Mouse (Mus musculus) heart, adult 2 months (tissue): ENCODE results near the gene Hoxc10. TPM values are rescaled to one million over a fixed set of nuclear protein-coding genes. Genes with fewer than 3 reads are reported as not detected.

ENCODE experiments used
- DNase-seq, 2 experiments: peaks; one replicate each; pipeline ENCODE4 v3.0.0; 2021
- H3K27ac ChIP-seq: fragments of 200-600 bp; 2 replicates; pipeline ENCODE4 v1.8.1; 2022
- H3K27me3 ChIP-seq: fragments of 200-500 bp; 2 replicates; pipeline ENCODE4 v1.6.1; 2012; ENCODE audit warnings: mild to moderate bottlenecking, low read length, inconsistent platforms, mixed read lengths; ENCODE audit not compliant: control insufficient read depth, insufficient read depth
- H3K36me3 ChIP-seq: fragments of 200-500 bp; 2 replicates; pipeline ENCODE4 v1.6.1; 2012; ENCODE audit warnings: low read length, inconsistent platforms; ENCODE audit not compliant: control insufficient read depth, insufficient read depth
- H3K4me1 ChIP-seq: fragments of 200-500 bp; 2 replicates; pipeline ENCODE4 v1.6.1; 2011; ENCODE audit warnings: low read length; ENCODE audit not compliant: control insufficient read depth, insufficient read depth
- H3K4me3 ChIP-seq: fragments of 200-600 bp; 2 replicates; pipeline ENCODE4 v1.8.1; 2022
- H3K79me2 ChIP-seq: fragments of 200-500 bp; replicated peaks from 2 replicates; pipeline ENCODE4 v1.6.1; 2012; ENCODE audit warnings: mild to moderate bottlenecking, inconsistent platforms, low read length, moderate library complexity, mixed read lengths; ENCODE audit not compliant: control insufficient read depth, insufficient read depth
- H3K9ac ChIP-seq: fragments of 200-500 bp; 2 replicates; pipeline ENCODE4 v1.6.1; 2012; ENCODE audit warnings: low read depth, mild to moderate bottlenecking, control low read depth, inconsistent platforms, low read length, mixed read lengths
- CTCF ChIP-seq: fragments of 200-600 bp; IDR thresholded peaks from 2 replicates; pipeline ENCODE4 v1.8.1; 2022; ENCODE audit warnings: antibody characterized with exemption, mild to moderate bottlenecking, moderate library complexity
- EP300 ChIP-seq: fragments of 200-500 bp; IDR thresholded peaks from 2 replicates; pipeline ENCODE4 v1.6.1; 2011; ENCODE audit warnings: low read depth, low read length, control low read depth; ENCODE audit not compliant: insufficient read depth
- POLR2A ChIP-seq: fragments of 200-500 bp; IDR thresholded peaks from 2 replicates; pipeline ENCODE4 v1.6.1; 2011; ENCODE audit warnings: mild to moderate bottlenecking, low read depth, low read length, control low read depth; ENCODE audit not compliant: insufficient read depth
- WGBS: fragments of 180-500 bp; shearing (Covaris S2); methylation state at CpG from one replicate; pipeline ENCODE4 v1.1.7; 2018; 5-methylcytosine and 5-hydroxymethylcytosine counted together
- intact Hi-C: fragments of 180-260 bp; cut with DNase I; formaldehyde crosslinking; loops from one replicate; pipeline ENCODE4 v1.15.1; 2025
- polyA plus RNA-seq: library from polyadenylated mRNA; depleted of rRNA; stranded (reverse); fragments of >200 nt; gene quantifications from 2 replicates; pipeline ENCODE4 v1.2.3, GENCODE M21; 2012
- total RNA-seq, 2 experiments: library from RNA; stranded (reverse); gene quantifications; 2 replicates each; pipeline ENCODE4 v1.2.3; 2021

Gene Hoxc10
- total and polyA plus RNA-seq, 3 experiments: not detected

DNA sequence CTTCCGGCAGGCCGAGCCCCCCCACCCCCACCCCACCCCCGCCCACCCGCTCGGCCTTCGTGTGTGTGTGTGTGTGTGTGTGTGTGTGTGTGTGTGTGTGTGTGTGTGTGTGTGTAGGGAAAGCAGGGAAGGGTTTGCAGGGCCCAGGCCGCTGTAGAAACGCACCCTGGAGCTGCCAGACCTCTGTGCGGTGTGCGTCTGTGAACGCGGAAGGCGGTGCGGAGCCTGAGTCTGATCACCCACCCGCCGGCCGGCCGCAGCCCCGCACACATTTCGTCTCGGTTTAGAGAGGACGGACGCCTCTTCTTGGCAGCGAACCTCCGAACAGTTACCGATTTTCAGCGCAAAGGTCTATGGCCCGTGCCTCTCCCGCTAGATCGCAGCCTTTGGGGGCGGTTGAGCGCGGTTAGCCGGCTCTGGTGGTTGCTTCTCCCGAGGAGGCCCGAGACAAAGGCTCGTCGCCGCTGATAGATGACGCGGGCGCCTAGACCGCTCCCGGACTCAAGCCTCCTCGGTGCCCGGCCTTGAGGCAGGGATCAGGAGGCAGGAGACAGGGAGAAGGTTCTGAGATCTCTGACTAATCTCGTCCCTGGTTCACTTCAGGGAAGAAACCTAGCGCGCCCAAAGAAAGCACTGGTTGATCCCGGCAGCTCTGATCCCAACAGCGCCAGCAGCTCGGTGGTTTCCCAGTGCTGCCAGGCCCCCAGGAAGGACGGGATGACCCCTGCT, 23.7 kb upstream of the Hoxc10 start:
- 2% methylated on average over 53 of the region's 53 CpGs for WGBS
- peak; percentile 17; the same call in 1 of the 2 replicates for TF ChIP-seq CTCF
- TF ChIP-seq EP300: no peak
- no peak for TF ChIP-seq POLR2A
- Histone ChIP-seq H3K27ac (no peak overlapping the region), H3K4me1 (no peaks in the 10 kb centered on the region), H3K9ac (no peak overlapping the region), H3K79me2 (no peaks in the 10 kb centered on the region), H3K36me3 (no peaks in the 10 kb centered on the region), H3K27me3 (peaks cover 36% of the 10 kb centered on the region), H3K4me3 (no peak overlapping the region)
- no peak for DNase-seq
- intact Hi-C loops: no loop called here

DNA sequence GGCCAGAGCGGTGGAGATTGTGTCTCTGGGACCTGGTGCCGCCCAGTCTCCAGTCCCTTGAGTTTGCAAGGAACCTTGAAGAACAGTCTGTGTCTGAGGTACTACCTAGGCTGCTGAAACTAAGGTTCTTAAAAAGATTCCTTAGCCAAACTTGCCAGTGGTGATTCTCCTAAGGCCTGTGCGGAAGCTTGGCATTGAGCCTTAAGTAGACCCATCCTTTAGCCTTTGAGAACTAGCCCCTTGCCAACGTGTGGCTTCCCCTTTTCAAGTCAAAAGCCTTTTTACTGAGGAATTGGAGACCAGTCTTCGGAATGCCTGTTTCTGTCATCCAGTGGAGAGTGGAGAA, 23.2 kb upstream of the Hoxc10 start:
- no peak for DNase-seq
- intact Hi-C loops: no loop called here
- no peaks in the 10 kb centered on the region for H3K36me3 ChIP-seq
- TF ChIP-seq POLR2A (no peak), CTCF (no peak), EP300 (no peak)
- 8% methylated on average over 5 of the region's 5 CpGs for WGBS
- H3K4me3 ChIP-seq: no peak overlapping the region
- no peak overlapping the region for H3K9ac ChIP-seq
- H3K79me2 ChIP-seq: no peaks in the 10 kb centered on the region
- H3K4me1 ChIP-seq: no peaks in the 10 kb centered on the region
- H3K27me3 ChIP-seq: peaks cover 36% of the 10 kb centered on the region
- no peak overlapping the region for H3K27ac ChIP-seq

DNA sequence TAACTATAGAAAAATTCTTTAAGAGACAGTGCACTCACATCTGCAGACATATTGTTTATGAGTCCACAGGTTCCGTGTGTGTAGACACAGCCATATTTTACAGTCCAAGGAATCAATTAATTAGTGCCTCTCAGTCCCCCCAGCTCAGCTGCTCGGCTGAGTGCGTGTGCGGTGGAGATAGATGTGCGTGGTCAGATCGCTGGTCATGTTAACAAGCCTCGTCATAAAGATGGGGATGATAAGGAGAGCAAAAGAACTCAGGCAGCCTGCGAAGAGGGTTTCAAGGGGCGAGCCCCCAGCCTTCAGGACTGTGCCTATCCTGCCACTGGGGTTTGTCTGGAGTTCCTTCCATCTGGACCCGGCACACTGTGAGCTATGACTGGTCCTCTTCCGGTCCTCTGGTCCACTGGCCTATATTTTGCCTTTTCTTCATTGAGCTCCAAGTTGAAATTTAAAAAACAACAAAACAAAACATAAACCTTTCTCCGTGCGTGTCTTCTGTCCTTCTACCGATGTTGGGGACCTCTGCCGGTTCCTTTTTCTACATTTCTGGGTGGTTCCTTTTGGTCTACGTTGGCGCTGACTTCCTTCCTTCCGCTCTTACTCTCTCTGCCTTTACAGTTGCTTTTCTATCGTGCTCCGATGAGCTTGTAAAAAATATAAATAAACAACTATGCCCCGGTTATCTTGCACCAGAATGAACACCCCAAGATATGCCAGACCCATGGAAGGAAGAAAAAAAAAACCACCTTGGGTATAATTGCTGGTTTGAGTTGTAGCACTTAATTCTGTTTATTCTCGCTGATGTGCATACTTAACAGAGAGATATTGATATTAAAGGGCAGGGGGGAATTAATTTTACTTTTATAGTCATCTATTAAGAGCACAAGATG, 21.2 kb upstream of the Hoxc10 start:
- no peaks in the 10 kb centered on the region for H3K4me1 ChIP-seq
- H3K9ac ChIP-seq: no peak overlapping the region
- TF ChIP-seq POLR2A (no peak), CTCF (no peak), EP300 (no peak)
- no peaks in the 10 kb centered on the region for H3K36me3 ChIP-seq
- no peak for DNase-seq
- intact Hi-C loops: no loop called here
- no peaks in the 10 kb centered on the region for H3K79me2 ChIP-seq
- no peak overlapping the region for H3K4me3 ChIP-seq
- peaks cover 29% of the 10 kb centered on the region for H3K27me3 ChIP-seq
- 19% methylated on average over 22 of the region's 22 CpGs for WGBS
- no peak overlapping the region for H3K27ac ChIP-seq

- no peaks in the 10 kb centered on the region for H3K36me3 ChIP-seq
- no peak overlapping the region for H3K4me3 ChIP-seq
- no peaks in the 10 kb centered on the region for H3K79me2 ChIP-seq
- TF ChIP-seq EP300 (no peak), CTCF (no peak), POLR2A (no peak)
- peaks cover 32% of the 10 kb centered on the region for H3K27me3 ChIP-seq
- no peak for DNase-seq
- intact Hi-C loops: no loop called here
- no peak overlapping the region for H3K27ac ChIP-seq
- WGBS: 4% methylated on average over 9 of the region's 9 CpGs
- no peak overlapping the region for H3K9ac ChIP-seq
- H3K4me1 ChIP-seq: no peaks in the 10 kb centered on the region
Measured at GRCm38 (mm10) chr15:102947276-102947675, 19.3 kb upstream of the Hoxc10 start.

- 13% methylated on average over 2 of the region's 2 CpGs for WGBS
- DNase-seq: no peak
- Histone ChIP-seq H3K27me3 (peaks cover 26% of the 10 kb centered on the region), H3K4me1 (no peaks in the 10 kb centered on the region), H3K79me2 (no peaks in the 10 kb centered on the region), H3K9ac (no peak overlapping the region), H3K36me3 (no peaks in the 10 kb centered on the region), H3K4me3 (no peak overlapping the region), H3K27ac (no peak overlapping the region)
- intact Hi-C loops: no loop called here
- no peak for TF ChIP-seq CTCF
- TF ChIP-seq EP300: no peak
- no peak for TF ChIP-seq POLR2A
Measured at GRCm38 (mm10) chr15:102948842-102949241, 17.8 kb upstream of the Hoxc10 start.

DNA sequence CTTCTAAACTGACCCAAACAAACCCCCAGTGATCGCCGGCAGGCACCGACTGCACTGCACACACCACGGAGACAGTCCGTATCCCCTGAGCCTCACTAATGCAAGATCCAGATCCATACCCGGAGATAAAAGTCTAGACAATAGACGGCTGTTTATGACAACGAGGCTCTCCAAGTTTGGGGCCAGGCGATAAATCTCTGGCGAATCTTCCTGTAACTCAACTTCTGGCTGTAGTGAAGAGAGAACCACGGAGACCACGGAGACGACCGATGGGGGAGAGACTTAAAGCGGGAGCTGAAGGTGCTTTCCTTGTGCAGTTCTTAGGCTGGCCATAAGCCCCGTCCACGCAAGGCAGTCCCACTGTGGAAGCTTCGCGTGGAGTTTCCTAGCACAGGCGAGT, 16.9 kb upstream of the Hoxc10 start:
- DNase-seq: no peak
- 3% methylated on average over 20 of the region's 20 CpGs for WGBS
- H3K27ac ChIP-seq: no peak overlapping the region
- no peak overlapping the region for H3K4me3 ChIP-seq
- peaks cover 32% of the 10 kb centered on the region for H3K27me3 ChIP-seq
- H3K9ac ChIP-seq: no peak overlapping the region
- intact Hi-C loops: no loop called here
- H3K36me3 ChIP-seq: no peaks in the 10 kb centered on the region
- no peaks in the 10 kb centered on the region for H3K79me2 ChIP-seq
- H3K4me1 ChIP-seq: no peaks in the 10 kb centered on the region
- no peak for TF ChIP-seq CTCF
- no peak for TF ChIP-seq POLR2A
- TF ChIP-seq EP300: no peak
